Mouse (Mus musculus): ENCODE results near the gene Mfsd12. TPM values are rescaled to one million over a fixed set of nuclear protein-coding genes. Genes with fewer than 3 reads are reported as not detected.

The Mfsd12 gene
- total and polyA plus RNA-seq, 3 experiments, result 5.2 to 9.5 (median 7.4) TPM

GRCm38 (mm10) chr10:81358209-81358608, 918 bp downstream of the Mfsd12 start:
- Histone ChIP-seq H3K36me3 (replicated peaks in 1 of 2; ENCODE audit: control insufficient read depth in 1 of 2, insufficient read depth in 1 of 2, low read length in 1 of 2) (peaks cover 23 to 38% of the 10 kb centered on the region in 2 experiments), H3K9me3 (replicated peaks; ENCODE audit: low read length) (no peaks in the 10 kb centered on the region), H3K4me2 (ENCODE audit: insufficient read depth, low read depth, poor library complexity, severe bottlenecking) (peak overlapping the region; percentile 74), H3K9ac (ENCODE audit: insufficient read depth, low read depth) (peak overlapping the region; percentile 72), H3K4me1 (ENCODE audit: control insufficient read depth in 1 of 2, insufficient read depth in 2 of 2) (peaks cover 29 to 74% of the 10 kb centered on the region in 2 experiments), H3K27ac (ENCODE audit: insufficient read depth, low read depth) (no peak overlapping the region), H3K4me3 (replicated peaks in 1 of 3; ENCODE audit: low read depth in 2 of 3, low read length in 2 of 3, poor library complexity in 1 of 3) (peak overlapping the region; percentile 81 to 92 (median 92)), H3K27me3 (replicated peaks) (no peaks in the 10 kb centered on the region), H3K79me2 (replicated peaks; ENCODE audit: control insufficient read depth, extremely low read depth, insufficient read depth, poor library complexity, severe bottlenecking) (no peaks in the 10 kb centered on the region; the same call in 1 of the 2 replicates)
- TF ChIP-seq POLR2A (IDR thresholded peaks at IDR 0.05; ENCODE audit: low read depth, low read length) (no peak), CHD2 (IDR thresholded peaks at IDR 0.05; ENCODE audit: low read length) (0 out of 2 replicates have a peak, but pooled peaks have one; percentile 16), MYC (IDR thresholded peaks at IDR 0.05; ENCODE audit: low read depth, low read length) (no peak), ETS1 (conservative IDR thresholded peaks at IDR 0.05; ENCODE audit: low read depth, low read length) (no peak), ZNF384 (IDR thresholded peaks at IDR 0.05; ENCODE audit: low read depth, low read length) (no peak), SIN3A (IDR thresholded peaks at IDR 0.05; ENCODE audit: low read length) (no peak)
- DNase-seq (ENCODE audit: extremely low read depth), result no peak
- dilution Hi-C loops (cut with MboI; ENCODE audit: extremely low pct_ligation_motif_present, extremely low pct_unique_long_range_greater_than_20kb, low sequenced_read_pairs) (no loop called here), in situ Hi-C loops (cut with MboI; ENCODE audit: low pct_ligation_motif_present, low pct_unique_long_range_greater_than_20kb, low sequenced_read_pairs) (loop anchor here (10.0 kb wide), 1 partner anchor 163 kb away; no protein-coding TSS in a partner anchor)

GRCm38 (mm10) chr10:81358841-81359240, 1.6 kb downstream of the Mfsd12 start:
- Histone ChIP-seq H3K27me3 (replicated peaks) (no peaks in the 10 kb centered on the region), H3K9me3 (replicated peaks; ENCODE audit: low read length) (no peaks in the 10 kb centered on the region), H3K27ac (ENCODE audit: insufficient read depth, low read depth) (no peak overlapping the region), H3K79me2 (replicated peaks; ENCODE audit: control insufficient read depth, extremely low read depth, insufficient read depth, poor library complexity, severe bottlenecking) (no peaks in the 10 kb centered on the region; the same call in 1 of the 2 replicates), H3K9ac (ENCODE audit: insufficient read depth, low read depth) (no peak overlapping the region), H3K4me2 (ENCODE audit: insufficient read depth, low read depth, poor library complexity, severe bottlenecking) (peak overlapping the region; percentile 74), H3K4me1 (ENCODE audit: control insufficient read depth in 1 of 2, insufficient read depth in 2 of 2) (peaks cover 35 to 80% of the 10 kb centered on the region in 2 experiments), H3K36me3 (replicated peaks in 1 of 2; ENCODE audit: control insufficient read depth in 1 of 2, insufficient read depth in 1 of 2, low read length in 1 of 2) (peaks cover 26 to 45% of the 10 kb centered on the region in 2 experiments), H3K4me3 (replicated peaks in 1 of 3; ENCODE audit: low read depth in 2 of 3, low read length in 2 of 3, poor library complexity in 1 of 3) (peak overlapping the region in 1 of 3 experiments; percentile 92)
- in situ Hi-C loops (cut with MboI; ENCODE audit: low pct_ligation_motif_present, low pct_unique_long_range_greater_than_20kb, low sequenced_read_pairs) (loop anchor here (10.0 kb wide), 1 partner anchor 164 kb away; no protein-coding TSS in a partner anchor), dilution Hi-C loops (cut with MboI; ENCODE audit: extremely low pct_ligation_motif_present, extremely low pct_unique_long_range_greater_than_20kb, low sequenced_read_pairs) (no loop called here)
- DNase-seq (ENCODE audit: extremely low read depth), result no peak
- no peak for TF ChIP-seq MXI1 (IDR thresholded peaks at IDR 0.05; ENCODE audit: low read depth, low read length)

GRCm38 (mm10) chr10:81360721-81361120, 3.4 kb downstream of the Mfsd12 start:
- Histone ChIP-seq H3K9ac (ENCODE audit: insufficient read depth, low read depth) (no peak overlapping the region), H3K79me2 (replicated peaks; ENCODE audit: control insufficient read depth, extremely low read depth, insufficient read depth, poor library complexity, severe bottlenecking) (no peaks in the 10 kb centered on the region; the same call in 1 of the 2 replicates), H3K27me3 (replicated peaks) (no peaks in the 10 kb centered on the region), H3K4me2 (ENCODE audit: insufficient read depth, low read depth, poor library complexity, severe bottlenecking) (no peak overlapping the region), H3K27ac (ENCODE audit: insufficient read depth, low read depth) (0 out of 2 replicates have a peak overlapping the region, but pooled peaks have one; percentile 12), H3K4me3 (replicated peaks in 1 of 3; ENCODE audit: low read depth in 2 of 3, low read length in 2 of 3, poor library complexity in 1 of 3) (no peak overlapping the region), H3K9me3 (replicated peaks; ENCODE audit: low read length) (no peaks in the 10 kb centered on the region), H3K36me3 (replicated peaks in 1 of 2; ENCODE audit: control insufficient read depth in 1 of 2, insufficient read depth in 1 of 2, low read length in 1 of 2) (peaks cover 43 to 63% of the 10 kb centered on the region in 2 experiments), H3K4me1 (ENCODE audit: control insufficient read depth in 1 of 2, insufficient read depth in 2 of 2) (peaks cover 45 to 82% of the 10 kb centered on the region in 2 experiments)
- dilution Hi-C loops (cut with MboI; ENCODE audit: extremely low pct_ligation_motif_present, extremely low pct_unique_long_range_greater_than_20kb, low sequenced_read_pairs) (no loop called here), in situ Hi-C loops (cut with MboI; ENCODE audit: low pct_ligation_motif_present, low pct_unique_long_range_greater_than_20kb, low sequenced_read_pairs) (no loop called here)
- TF ChIP-seq E2F4 (IDR thresholded peaks at IDR 0.05; ENCODE audit: insufficient replicate concordance, low read depth, low read length) (no peak), SMC3 (IDR thresholded peaks at IDR 0.05; ENCODE audit: low read depth, low read length) (no peak), SIN3A (IDR thresholded peaks at IDR 0.05; ENCODE audit: low read length) (no peak), TCF12 (IDR thresholded peaks at IDR 0.05; ENCODE audit: low read depth, low read length) (no peak), USF2 (conservative IDR thresholded peaks at IDR 0.05; ENCODE audit: low read depth, low read length) (no peak), KAT2A (IDR thresholded peaks at IDR 0.05; ENCODE audit: insufficient replicate concordance, low read length) (no peak), POLR2A (IDR thresholded peaks at IDR 0.05; ENCODE audit: low read depth, low read length) (no peak)
- no peak for DNase-seq (ENCODE audit: extremely low read depth)
